Mouse (Mus musculus): ENCODE data around the gene Ilf2. TPM values are rescaled to one million over a fixed set of nuclear protein-coding genes. Genes with fewer than 3 reads are reported as not detected.
A peak's percentile ranks its signal among the peaks of the same experiment; 100 is the strongest.

Ilf2 gene
- polyA plus RNA-seq, 1 experiment from 2014 or later = 311 TPM

DNA sequence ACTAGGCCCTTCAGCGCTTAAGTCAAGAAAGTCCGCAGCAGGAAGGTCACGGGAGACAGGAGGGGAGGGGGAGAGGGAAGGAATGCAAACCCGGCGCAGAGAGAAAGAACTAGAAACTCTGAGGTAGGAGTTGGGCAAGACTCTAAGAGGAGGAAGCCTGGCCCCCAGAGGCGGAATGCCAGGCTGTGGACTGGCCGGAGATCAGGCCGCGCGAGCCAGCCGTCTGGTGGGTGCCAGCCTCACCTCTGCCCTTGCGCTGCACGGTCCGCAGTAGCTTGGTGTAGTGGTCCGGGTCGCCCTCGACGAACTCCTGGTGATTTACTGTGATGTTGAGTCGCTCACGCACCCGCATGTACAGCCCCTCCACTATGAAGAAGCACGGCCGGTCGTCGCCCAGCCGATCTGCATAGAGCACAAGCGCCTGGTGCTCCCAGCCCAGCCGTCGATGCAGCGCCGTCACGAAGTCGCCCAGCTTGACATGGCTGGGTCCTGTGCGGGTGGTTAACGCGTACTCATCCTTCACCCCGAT, 11.3 kb upstream of the Ilf2 start:
- peaks cover 46% of the 10 kb centered on the region for H3K27me3 ChIP-seq
- WGBS = 9% methylated on average over 37 of the region's 37 CpGs
- no peak overlapping the region for H3K27ac ChIP-seq
- H3K4me3 ChIP-seq = peak overlapping the region; percentile 48
- peak overlapping the region; percentile 24; the same call in 1 of the 2 replicates for H3K9ac ChIP-seq
- H3K4me1 ChIP-seq = no peaks in the 10 kb centered on the region; the same call in 1 of the 2 replicates
- H3K4me2 ChIP-seq (replicated peaks) = peak overlapping the region; percentile 75
- ATAC-seq (ENCODE audit: insufficient number of reproducible peaks, insufficient read depth, low FRiP score, low TSS enrichment) = no peak
- H3K9me3 ChIP-seq = no peaks in the 10 kb centered on the region
- H3K36me3 ChIP-seq = no peaks in the 10 kb centered on the region

DNA sequence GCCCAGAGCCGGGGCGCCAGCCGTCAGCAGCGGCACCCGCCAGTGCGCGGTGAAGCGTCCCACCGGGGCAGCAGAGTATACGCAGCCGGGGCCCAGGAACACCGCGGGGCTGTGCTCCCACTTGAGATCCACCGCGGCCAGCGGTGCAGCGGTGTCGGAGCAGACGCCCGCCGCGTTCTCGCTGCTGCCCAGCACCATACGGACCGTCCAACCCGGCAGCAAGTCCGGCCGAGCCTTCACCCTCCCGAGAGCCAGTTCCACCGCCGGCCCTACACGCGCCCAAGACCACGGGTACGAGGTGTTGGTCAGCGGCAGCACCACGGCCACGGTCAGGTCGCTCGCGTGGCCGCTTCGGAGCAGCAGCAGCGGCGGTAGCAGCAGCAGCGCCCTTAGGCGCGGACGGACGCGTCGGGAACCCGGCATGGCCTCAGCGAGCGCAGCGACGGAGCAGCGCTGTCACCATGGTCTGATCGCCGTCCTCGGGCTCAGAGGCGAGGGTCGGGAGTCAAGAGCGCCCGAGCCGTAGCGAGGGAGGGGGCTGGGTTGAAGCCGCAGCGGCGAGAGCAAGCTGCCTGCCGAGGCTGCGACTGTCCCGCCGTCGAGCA, 10.7 kb upstream of the Ilf2 start:
- Histone ChIP-seq H3K4me2 (replicated peaks) (peak overlapping the region; percentile 75), H3K4me1 (no peaks in the 10 kb centered on the region; the same call in 1 of the 2 replicates), H3K4me3 (peak overlapping the region; percentile 48), H3K27me3 (peaks cover 46% of the 10 kb centered on the region), H3K36me3 (no peaks in the 10 kb centered on the region), H3K9me3 (no peaks in the 10 kb centered on the region), H3K9ac (peak overlapping the region; percentile 24), H3K27ac (no peak overlapping the region)
- 1% methylated on average over 75 of the region's 75 CpGs for WGBS
- ATAC-seq (ENCODE audit: insufficient number of reproducible peaks, insufficient read depth, low FRiP score, low TSS enrichment) = peak; percentile 37; the same call in 1 of the 2 replicates

DNA sequence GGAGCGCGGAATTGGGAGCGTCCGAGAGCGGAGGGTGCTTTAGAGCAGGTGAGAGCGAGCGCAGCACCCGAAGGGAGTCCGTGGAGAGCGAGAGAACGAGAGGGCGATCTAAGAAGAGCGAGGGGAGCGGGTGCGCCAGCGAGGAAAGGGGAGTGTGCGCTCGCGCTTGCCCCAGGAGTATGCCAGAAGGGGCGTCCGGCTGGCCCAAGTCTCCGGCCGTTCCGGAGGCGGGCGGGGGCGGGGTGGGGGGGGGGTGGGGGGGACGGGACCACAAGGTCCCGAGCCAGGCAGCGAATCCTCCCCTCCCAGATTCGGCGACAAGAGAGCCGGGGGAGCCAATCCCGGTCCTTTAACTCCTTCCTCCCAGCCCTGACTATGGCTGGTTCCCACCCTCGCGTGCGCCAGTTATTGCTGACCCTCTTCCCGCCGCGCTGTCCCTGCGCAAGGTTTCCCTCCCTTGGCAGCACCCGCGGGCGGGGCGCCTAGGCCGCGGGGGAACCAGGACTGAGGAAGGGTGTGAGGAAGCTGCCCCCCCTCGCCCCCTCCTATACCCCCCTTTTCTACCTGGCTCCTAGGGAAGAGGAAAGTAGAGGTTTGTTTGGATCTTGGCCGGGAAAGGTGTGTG, 10.1 kb upstream of the Ilf2 start, which contains the start of gene Npr1:
Gene Npr1 (minus strand): TSS at position 181 of the 625 bp plus-strand sequence.
- Histone ChIP-seq H3K27ac (no peak within 1 kb of the TSS), H3K36me3 (no peaks in the 10 kb centered on the region), H3K27me3 (peaks cover 46% of the 10 kb centered on the region), H3K4me2 (replicated peaks) (peak within 1 kb of the TSS; percentile 75), H3K4me1 (no peaks in the 10 kb centered on the region; the same call in 1 of the 2 replicates), H3K9me3 (no peaks in the 10 kb centered on the region), H3K4me3 (peak within 1 kb of the TSS; percentile 48), H3K9ac (peak within 1 kb of the TSS; percentile 24)
- WGBS = 1% methylated on average over 43 of the region's 49 CpGs
- no peak for ATAC-seq (ENCODE audit: insufficient number of reproducible peaks, insufficient read depth, low FRiP score, low TSS enrichment)

- peak overlapping the region; percentile 75 for H3K4me2 ChIP-seq (replicated peaks)
- no peaks in the 10 kb centered on the region for H3K36me3 ChIP-seq
- H3K27ac ChIP-seq = no peak overlapping the region
- under 1% methylated on average over 15 of the region's 15 CpGs for WGBS
- no peak for ATAC-seq (ENCODE audit: insufficient number of reproducible peaks, insufficient read depth, low FRiP score, low TSS enrichment)
- H3K4me1 ChIP-seq = no peaks in the 10 kb centered on the region; the same call in 1 of the 2 replicates
- no peaks in the 10 kb centered on the region for H3K9me3 ChIP-seq
- peak overlapping the region; percentile 48 for H3K4me3 ChIP-seq
- peak overlapping the region; percentile 24 for H3K9ac ChIP-seq
- H3K27me3 ChIP-seq = peaks cover 46% of the 10 kb centered on the region
Observed at GRCm38 (mm10) chr3:90466311-90466766, 9.6 kb upstream of the Ilf2 start.

GRCm38 (mm10) chr3:90467618-90468300, 8.2 kb upstream of the Ilf2 start:
- no peaks in the 10 kb centered on the region for H3K36me3 ChIP-seq

DNA sequence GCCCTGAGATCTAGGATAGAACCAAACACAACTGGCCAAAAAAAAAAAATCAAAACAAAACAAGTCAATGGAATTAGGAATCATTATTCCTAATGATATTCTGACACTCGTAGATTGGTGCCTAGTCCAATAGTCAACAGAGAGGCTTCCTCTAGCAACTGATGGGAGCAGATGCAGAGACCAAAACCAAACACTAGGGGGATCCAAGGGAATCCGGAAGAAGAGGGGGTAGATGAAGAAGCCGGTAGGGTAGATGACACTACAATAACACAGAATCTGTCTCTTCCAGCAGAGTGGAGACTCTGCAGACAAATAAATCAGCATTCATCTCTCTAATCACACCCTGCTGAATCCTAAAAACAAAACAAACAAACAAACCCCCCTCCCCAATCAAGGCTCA, 3.7 kb upstream of the Ilf2 start:
- Histone ChIP-seq H3K9ac (no peak overlapping the region), H3K4me1 (0 out of 2 replicates have a peak, but pooled peaks cover 4% of the 10 kb centered on the region), H3K27ac (no peak overlapping the region), H3K9me3 (no peaks in the 10 kb centered on the region), H3K4me3 (no peak overlapping the region), H3K4me2 (replicated peaks) (no peak overlapping the region), H3K27me3 (no peaks in the 10 kb centered on the region), H3K36me3 (no peaks in the 10 kb centered on the region)
- 38% methylated on average over 3 of the region's 3 CpGs for WGBS
- no peak for ATAC-seq (ENCODE audit: insufficient number of reproducible peaks, insufficient read depth, low FRiP score, low TSS enrichment)

More at GRCm38 (mm10) chr3:90467618-90468300, 8.2 kb upstream of the Ilf2 start:
- Histone ChIP-seq H3K27ac (no peak overlapping the region), H3K4me2 (replicated peaks) (no peak overlapping the region), H3K9ac (no peak overlapping the region), H3K4me1 (no peaks in the 10 kb centered on the region; the same call in 1 of the 2 replicates), H3K4me3 (no peak overlapping the region), H3K27me3 (peaks cover 34% of the 10 kb centered on the region), H3K9me3 (no peaks in the 10 kb centered on the region)
- WGBS = 94% methylated on average over 10 of the region's 10 CpGs
- ATAC-seq (ENCODE audit: insufficient number of reproducible peaks, insufficient read depth, low FRiP score, low TSS enrichment) = no peak

DNA sequence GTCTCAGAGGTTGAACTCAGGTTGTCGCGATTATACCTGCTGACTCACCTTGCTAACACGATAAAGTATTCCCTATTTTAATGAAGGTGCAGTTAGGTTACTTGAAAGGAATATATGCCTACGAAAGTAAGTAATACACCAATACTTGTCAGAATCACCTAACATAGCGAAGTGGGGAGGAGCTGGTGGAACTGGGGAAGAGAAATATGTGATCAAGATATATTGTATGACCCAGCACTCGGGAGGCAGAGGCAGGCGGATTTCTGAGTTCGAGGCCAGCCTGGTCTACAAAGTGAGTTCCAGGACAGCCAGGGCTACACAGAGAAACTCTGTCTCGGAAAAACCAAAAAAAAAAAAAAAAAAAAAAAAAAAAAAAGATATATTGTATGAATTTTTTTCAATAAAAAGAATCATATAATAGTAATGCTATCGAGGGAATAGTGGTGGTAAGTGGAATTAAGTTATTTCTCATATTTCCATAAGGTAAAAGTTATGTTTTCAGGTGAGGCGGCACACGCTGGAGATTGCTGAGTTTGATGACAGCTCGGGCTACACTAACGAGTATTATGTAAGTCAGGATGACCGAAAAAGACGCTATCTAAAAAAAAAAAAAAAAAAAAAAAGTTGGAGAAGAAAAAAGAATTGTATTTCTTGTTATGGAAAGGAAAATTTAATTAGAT, 635 bp upstream of the Ilf2 start:
- Histone ChIP-seq H3K27ac (no peak overlapping the region), H3K9ac (no peak overlapping the region), H3K27me3 (no peaks in the 10 kb centered on the region), H3K4me2 (replicated peaks) (0 out of 2 replicates have a peak overlapping the region, but pooled peaks have one; percentile 19), H3K4me3 (no peak overlapping the region), H3K36me3 (peaks cover 27% of the 10 kb centered on the region), H3K4me1 (0 out of 2 replicates have a peak, but pooled peaks cover 6% of the 10 kb centered on the region), H3K9me3 (no peaks in the 10 kb centered on the region)
- peak; percentile 23; the same call in 1 of the 2 replicates for ATAC-seq (ENCODE audit: insufficient number of reproducible peaks, insufficient read depth, low FRiP score, low TSS enrichment)
- 40% methylated on average over 16 of the region's 16 CpGs for WGBS

DNA sequence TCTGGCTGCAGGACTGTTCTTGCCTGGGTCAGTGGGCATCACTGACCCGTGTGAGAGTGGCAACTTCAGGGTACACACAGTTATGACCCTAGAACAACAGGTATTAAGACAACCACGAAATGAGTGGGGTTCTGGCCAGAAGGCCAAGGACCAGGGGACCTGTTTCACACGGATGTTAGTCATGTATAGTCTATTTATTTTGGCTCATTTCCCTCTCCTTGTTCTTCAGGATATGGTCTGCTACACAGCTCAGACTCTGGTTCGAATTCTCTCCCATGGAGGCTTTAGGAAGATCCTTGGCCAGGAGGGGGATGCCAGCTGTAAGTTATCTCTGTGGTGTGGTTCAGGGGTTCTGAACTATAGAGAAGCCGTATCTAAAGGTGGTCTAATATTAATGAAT, 11.1 kb downstream of the Ilf2 start:
- Histone ChIP-seq H3K27me3 (no peaks in the 10 kb centered on the region), H3K9me3 (no peaks in the 10 kb centered on the region), H3K27ac (no peak overlapping the region), H3K4me3 (no peak overlapping the region), H3K9ac (no peak overlapping the region), H3K4me2 (replicated peaks) (no peak overlapping the region), H3K4me1 (peaks cover 5% of the 10 kb centered on the region; the same call in 1 of the 2 replicates), H3K36me3 (peaks cover 68% of the 10 kb centered on the region)
- no peak for ATAC-seq (ENCODE audit: insufficient number of reproducible peaks, insufficient read depth, low FRiP score, low TSS enrichment)
- WGBS = 84% methylated on average over 5 of the region's 5 CpGs

DNA sequence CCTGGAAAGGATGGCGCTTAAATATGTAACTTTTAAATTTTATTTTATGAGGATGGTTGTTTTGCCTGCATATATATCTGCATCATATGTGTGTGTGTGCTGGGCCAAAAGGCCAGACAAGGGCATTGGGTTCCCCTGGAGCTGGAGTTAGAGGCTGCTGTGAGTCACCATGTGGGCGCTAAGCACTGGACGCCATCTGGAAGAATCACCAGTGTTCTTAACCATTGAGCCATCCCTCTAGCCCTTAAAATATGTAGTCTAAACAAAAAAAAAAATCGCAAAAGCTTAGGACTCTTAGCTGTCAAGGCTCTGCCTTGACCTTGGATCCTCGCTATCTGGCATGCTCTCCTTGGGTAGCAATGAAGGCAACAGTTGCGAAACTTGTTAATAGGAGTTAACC, 12.7 kb downstream of the Ilf2 start:
- Histone ChIP-seq H3K27me3 (no peaks in the 10 kb centered on the region), H3K27ac (no peak overlapping the region), H3K9me3 (no peaks in the 10 kb centered on the region), H3K4me1 (peaks cover 5% of the 10 kb centered on the region; the same call in 1 of the 2 replicates), H3K4me3 (no peak overlapping the region), H3K9ac (no peak overlapping the region), H3K36me3 (peaks cover 52% of the 10 kb centered on the region), H3K4me2 (replicated peaks) (no peak overlapping the region)
- 86% methylated on average over 6 of the region's 6 CpGs for WGBS
- ATAC-seq (ENCODE audit: insufficient number of reproducible peaks, insufficient read depth, low FRiP score, low TSS enrichment) = no peak

- Histone ChIP-seq H3K4me2 (replicated peaks) (peak within 1 kb of the TSS; percentile 55), H3K27ac (peak within 1 kb of the TSS; percentile 67; the same call in 1 of the 2 replicates), H3K27me3 (no peaks in the 10 kb centered on the region), H3K9ac (peak within 1 kb of the TSS; percentile 73), H3K4me1 (peaks cover 5% of the 10 kb centered on the region; the same call in 1 of the 2 replicates), H3K4me3 (peak within 1 kb of the TSS; percentile 71), H3K9me3 (no peaks in the 10 kb centered on the region), H3K36me3 (peaks cover 36% of the 10 kb centered on the region)
- 1% methylated on average over 37 of the region's 37 CpGs for WGBS
- ATAC-seq (ENCODE audit: insufficient number of reproducible peaks, insufficient read depth, low FRiP score, low TSS enrichment) = peak; percentile 95
Observed at GRCm38 (mm10) chr3:90490696-90491256, 14.8 kb downstream of the Ilf2 start, which contains the start of gene Snapin. Gene Snapin (minus strand): TSS chr3:90491033.

Data from embryonic facial prominence, embryonic 12.5 days (tissue).